Mouse (Mus musculus) ES-Bruce4 (cell line): ENCODE measurements around the gene Bcl2.

ENCODE experiments used
- CTCF ChIP-seq: IDR thresholded peaks from one replicate; pipeline ENCODE4 v1.8.1; 2011; ENCODE audit warnings: low read depth, low read length
- POLR2A ChIP-seq: IDR thresholded peaks from one replicate; pipeline ENCODE4 v1.8.1; 2011; ENCODE audit warnings: low read length; ENCODE audit not compliant: insufficient read depth

DNA sequence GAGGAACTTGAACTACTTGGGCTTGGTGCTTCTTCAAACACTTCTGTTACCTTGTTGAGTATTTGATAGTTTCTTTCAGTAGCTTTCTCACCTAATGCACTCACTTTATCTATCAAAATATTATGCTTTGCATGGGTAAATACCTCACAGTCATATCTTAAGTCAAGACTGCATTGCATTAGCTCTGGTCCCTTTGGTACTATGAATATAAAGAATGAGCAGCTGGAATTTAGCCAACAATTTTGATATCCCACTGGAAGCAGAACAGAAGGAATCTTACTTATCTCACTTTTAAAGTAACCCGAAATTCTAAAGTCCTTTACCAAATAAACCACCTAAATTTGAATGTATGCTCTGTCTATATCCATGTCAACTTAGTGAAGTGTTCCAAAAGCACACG is 83.1 kb downstream of the Bcl2 start:
- TF ChIP-seq CTCF, result no peak
- no peak for TF ChIP-seq POLR2A
